ENCODE assay signal across 15 mouse cellular contexts in genomic region chr6:27746493-27746892, GRCm38 (mm10).
"Had no signal": no experiment of that assay in that cellular context is flagged by ENCODE, and none has a peak within 500 bp of the region (broad histone marks: within the 10 kb centered on the region; RNA-seq: fewer than 3 reads in every experiment).

No protein-coding gene starts in this region.

- H3K4me3 ChIP-seq: limb, embryonic 15.5 days; liver, embryonic 12.5 days; megakaryocyte, embryonic 14.5 days; neural tube, embryonic 15.5 days had no signal

- H3K27ac ChIP-seq: limb, embryonic 15.5 days; liver, embryonic 12.5 days; macrophage had no signal

- H3K9ac ChIP-seq: limb, embryonic 15.5 days; liver, embryonic 12.5 days; lung, embryonic 14.5 days; neural tube, embryonic 15.5 days had no signal

- ATAC-seq: intestine, postnatal 0 days; liver, embryonic 12.5 days had no signal

- H3K9me3 ChIP-seq: limb, embryonic 15.5 days; liver, embryonic 12.5 days; megakaryocyte, embryonic 14.5 days; neural tube, embryonic 15.5 days had no signal

- H3K4me2 ChIP-seq: limb, embryonic 15.5 days; liver, embryonic 12.5 days; lung, embryonic 14.5 days; neural tube, embryonic 15.5 days had no signal

- H3K27me3 ChIP-seq: limb, embryonic 15.5 days; liver, embryonic 12.5 days; megakaryocyte, embryonic 14.5 days; neural tube, embryonic 15.5 days had no signal

- H3K36me3 ChIP-seq: limb, embryonic 15.5 days; liver, embryonic 12.5 days; neural tube, embryonic 15.5 days had no signal

- H3K4me1 ChIP-seq: limb, embryonic 15.5 days; liver, embryonic 12.5 days; megakaryocyte, embryonic 14.5 days had no signal

- DNase-seq: kidney, adult 8-10 months; kidney, postnatal 25 days; layer of hippocampus, adult 9-11 months; layer of hippocampus, postnatal 36 days; lung, embryonic 14.5 days; lung, postnatal 10 days; right cerebral cortex, adult 18-20 months; right cerebral cortex, postnatal 25 days; thymus, postnatal 36 days had no signal
